27 mouse cellular contexts compared by ENCODE assay signal in the genomic region with DNA sequence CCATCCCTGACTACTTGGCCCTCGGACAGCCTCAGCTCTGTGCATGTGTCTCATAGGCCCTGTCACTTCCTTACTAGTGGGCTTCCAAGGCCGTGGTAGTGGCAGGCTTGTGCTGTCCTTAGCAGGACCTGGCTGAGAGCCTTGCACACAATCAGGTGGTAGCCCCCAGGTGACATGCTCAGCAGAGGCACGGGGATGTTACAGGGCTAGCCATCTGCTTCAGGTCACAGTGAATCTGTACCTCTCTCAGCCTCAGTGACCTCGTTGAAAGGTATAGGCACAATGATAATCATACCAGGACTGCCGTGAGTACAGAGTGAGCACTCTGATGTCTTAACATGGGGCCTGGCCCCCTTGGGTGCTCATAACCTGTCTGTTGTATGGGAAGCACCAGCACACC. TPM values are rescaled to one million over a fixed set of nuclear protein-coding genes. Genes with fewer than 3 reads are reported as not detected.
DNase-seq lines count a peak whose midpoint lies in the region; ATAC-seq and TF ChIP-seq lines count a peak whose summit lies in the region.
"Had no signal": no experiment of that assay in that cellular context is flagged by ENCODE, and none has a peak within 500 bp of the region (broad histone marks: within the 10 kb centered on the region; RNA-seq: fewer than 3 reads in every experiment).

No protein-coding gene starts in this region.

- no peak for ATAC-seq in heart, embryonic 16.5 days (replicated peaks; ENCODE audit: extremely low read depth, insufficient read depth, low FRiP score)
- ATAC-seq in intestine, embryonic 15.5 days = no peak
- ATAC-seq: activated CD4-positive, CD25-positive, alpha-beta regulatory T cell, adult 4 months; hindbrain, embryonic 16.5 days; midbrain, embryonic 16.5 days had no signal

- H3K79me3 ChIP-seq in C2C12 (ENCODE audit: low read depth) = peaks cover 66% of the 10 kb centered on the region

- no peak overlapping the region for H3K4me3 ChIP-seq in heart, embryonic 16.5 days (ENCODE audit: low read length)
- no peak overlapping the region for H3K4me3 ChIP-seq in C2C12 (ENCODE audit: insufficient read depth, poor library complexity, severe bottlenecking)
- H3K4me3 ChIP-seq in intestine, embryonic 15.5 days (replicated peaks) = no peak overlapping the region
- H3K4me3 ChIP-seq: embryonic facial prominence, embryonic 10.5 days; embryonic facial prominence, embryonic 15.5 days; forebrain, embryonic 12.5 days; heart, embryonic 15.5 days; limb, embryonic 12.5 days; liver, embryonic 15.5 days; stomach, embryonic 15.5 days had no signal

- peak overlapping the region; percentile 30 for H3ac ChIP-seq in C2C12 (ENCODE audit: control insufficient read depth, insufficient read length, low read depth)

- no peaks in the 10 kb centered on the region for H3K9me3 ChIP-seq in heart, embryonic 16.5 days (replicated peaks; ENCODE audit: control insufficient read depth, low read length)
- no peaks in the 10 kb centered on the region for H3K9me3 ChIP-seq in intestine, embryonic 15.5 days
- H3K9me3 ChIP-seq: embryonic facial prominence, embryonic 10.5 days; embryonic facial prominence, embryonic 15.5 days; forebrain, embryonic 12.5 days; heart, embryonic 15.5 days; limb, embryonic 12.5 days; liver, embryonic 15.5 days; stomach, embryonic 15.5 days had no signal

- no peak overlapping the region; the same call in 1 of the 2 replicates for H3K9ac ChIP-seq in heart, embryonic 16.5 days (ENCODE audit: low read length)
- no peak overlapping the region for H3K9ac ChIP-seq in intestine, embryonic 15.5 days
- H3K9ac ChIP-seq: embryonic facial prominence, embryonic 15.5 days; forebrain, embryonic 12.5 days; heart, embryonic 15.5 days; limb, embryonic 12.5 days; liver, embryonic 15.5 days; lung, embryonic 14.5 days; stomach, embryonic 15.5 days had no signal

- TF ChIP-seq CTCF in C2C12 (IDR thresholded peaks at IDR 0.05; ENCODE audit: control insufficient read depth, insufficient read depth, insufficient read length) = no peak

- peak; percentile 38 to 42 for DNase-seq in cerebellum, postnatal 25 days
- DNase-seq in cerebellum, adult 8-10 months = no peak
- DNase-seq in heart, adult 9 months (ENCODE audit: low spot score in 2 of 2) = no peak
- peak; percentile 39 for DNase-seq in brain, adult 2 months (ENCODE audit: low read depth, low spot score)
- DNase-seq: adrenal gland, adult 2 months; adrenal gland, postnatal 36 days; cerebellum, adult 18-20 months; gastrocnemius, postnatal 25 days; kidney, postnatal 4 days; lung, embryonic 14.5 days; lung, postnatal 14 days; right cerebral cortex, postnatal 25 days had no signal

- WGBS in heart, embryonic 16.5 days = 76% methylated on average over 5 of the region's 5 CpGs
- WGBS in intestine, embryonic 15.5 days = 86% methylated on average over 5 of the region's 5 CpGs

- no peak overlapping the region for H3K4me2 ChIP-seq in heart, embryonic 16.5 days (ENCODE audit: low read depth, low read length)
- no peak overlapping the region for H3K4me2 ChIP-seq in intestine, embryonic 15.5 days (replicated peaks)
- H3K4me2 ChIP-seq: embryonic facial prominence, embryonic 15.5 days; forebrain, embryonic 12.5 days; heart, embryonic 15.5 days; limb, embryonic 12.5 days; liver, embryonic 15.5 days; lung, embryonic 14.5 days; midbrain, embryonic 11.5 days; stomach, embryonic 15.5 days had no signal

- peaks cover 100% of the 10 kb centered on the region for H3K79me2 ChIP-seq in C2C12 (ENCODE audit: control insufficient read depth, insufficient read depth)

- H3K27me3 ChIP-seq in heart, embryonic 16.5 days (ENCODE audit: control insufficient read depth, insufficient read depth, low read length) = no peaks in the 10 kb centered on the region
- H3K27me3 ChIP-seq in C2C12 (ENCODE audit: control insufficient read depth, insufficient read depth, insufficient read length) = no peaks in the 10 kb centered on the region
- no peaks in the 10 kb centered on the region for H3K27me3 ChIP-seq in intestine, embryonic 15.5 days (replicated peaks)
- H3K27me3 ChIP-seq: embryonic facial prominence, embryonic 15.5 days; forebrain, embryonic 12.5 days; heart, embryonic 15.5 days; limb, embryonic 12.5 days; liver, embryonic 15.5 days; stomach, embryonic 15.5 days had no signal

- peaks cover 61% of the 10 kb centered on the region for H3K4me1 ChIP-seq in heart, embryonic 16.5 days (ENCODE audit: control insufficient read depth, insufficient read depth, low read length)
- H3K4me1 ChIP-seq in intestine, embryonic 15.5 days (replicated peaks) = peaks cover 25% of the 10 kb centered on the region

- H3K36me3 ChIP-seq in heart, embryonic 16.5 days (ENCODE audit: control insufficient read depth, insufficient read depth) = no peaks in the 10 kb centered on the region
- H3K36me3 ChIP-seq in C2C12 (ENCODE audit: control insufficient read depth, insufficient read depth) = peaks cover 37% of the 10 kb centered on the region
- no peaks in the 10 kb centered on the region for H3K36me3 ChIP-seq in intestine, embryonic 15.5 days
- H3K36me3 ChIP-seq: heart, embryonic 15.5 days; liver, embryonic 15.5 days had no signal

- peak overlapping the region; percentile 6; the same call in 1 of the 2 replicates for H3K27ac ChIP-seq in heart, embryonic 16.5 days (ENCODE audit: low read length)
- H3K27ac ChIP-seq in intestine, embryonic 15.5 days = no peak overlapping the region
- H3K27ac ChIP-seq: embryonic facial prominence, embryonic 10.5 days; embryonic facial prominence, embryonic 15.5 days; kidney, postnatal 0 days; limb, embryonic 12.5 days; liver, embryonic 15.5 days; stomach, embryonic 15.5 days had no signal

TF ChIP-seq in C2C12, 6 proteins besides CTCF, POLR2A, EP300 and RAD21:
- TF ChIP-seq USF1 (IDR thresholded peaks at IDR 0.05; ENCODE audit: low read depth) = no peak
- TF ChIP-seq CEBPB (IDR thresholded peaks at IDR 0.05; ENCODE audit: low read depth) = no peak
- TF ChIP-seq MAX (IDR thresholded peaks at IDR 0.05) = no peak
- no peak for TF ChIP-seq MYOG (IDR thresholded peaks at IDR 0.05; ENCODE audit: control insufficient read depth, extremely low read depth, insufficient read length)
- TF ChIP-seq FOSL1 (IDR thresholded peaks at IDR 0.05; ENCODE audit: insufficient read depth, low read length, poor library complexity, severe bottlenecking) = no peak
- no peak for TF ChIP-seq MYOD1 (IDR thresholded peaks at IDR 0.05; ENCODE audit: control insufficient read depth, insufficient read length, low read depth)

RNA-seq across cellular contexts. Expression of a gene that starts 12.8 kb away (rescaled TPM):
- 35.5 and 35.7 TPM in 2 replicates for polyA plus RNA-seq in heart, embryonic 16.5 days (2015; fragmentation: Nextera tagmentation; extraction: Ambion mirVana)
- 16.4 TPM for polyA plus RNA-seq in C2C12 (2012; fragmentation: generic; extraction: Trizol)
- polyA plus RNA-seq in intestine, embryonic 15.5 days (2015; fragmentation: Nextera tagmentation; extraction: Ambion mirVana) = 14.3 and 15.1 TPM in 2 replicates

RNA-seq across cellular contexts. Expression of a gene that starts 13.4 kb away (rescaled TPM):
- polyA plus RNA-seq in heart, embryonic 16.5 days (2015; fragmentation: Nextera tagmentation; extraction: Ambion mirVana) = 82.7 and 84.9 TPM in 2 replicates
- 114 TPM for polyA plus RNA-seq in C2C12 (2012; fragmentation: generic; extraction: Trizol)
- 97.0 and 100 TPM in 2 replicates for polyA plus RNA-seq in intestine, embryonic 15.5 days (2015; fragmentation: Nextera tagmentation; extraction: Ambion mirVana)

Comparison
In these comparisons a context has a peak if more than half of its experiments do, and no peak if none do; other contexts are left out.
1. DNase-seq: peak in cerebellum, postnatal 25 days (2 of 2) and brain, adult 2 months (single experiment); none in cerebellum, adult 8-10 months (single experiment) and heart, adult 9 months (0 of 2).